Mouse (Mus musculus): ENCODE measurements around the gene Zfp354c.

GRCm38 (mm10) chr11:50768995-50769749 is 58.4 kb downstream of the Zfp354c start:
- TF ChIP-seq CTCF (IDR thresholded peaks at IDR 0.05; ENCODE audit: low read depth), result peak; percentile 89
- TF ChIP-seq EP300 (optimal IDR thresholded peaks at IDR 0.05), result no peak
